ENCODE assay signal across 9 mouse cellular contexts in the genomic region with DNA sequence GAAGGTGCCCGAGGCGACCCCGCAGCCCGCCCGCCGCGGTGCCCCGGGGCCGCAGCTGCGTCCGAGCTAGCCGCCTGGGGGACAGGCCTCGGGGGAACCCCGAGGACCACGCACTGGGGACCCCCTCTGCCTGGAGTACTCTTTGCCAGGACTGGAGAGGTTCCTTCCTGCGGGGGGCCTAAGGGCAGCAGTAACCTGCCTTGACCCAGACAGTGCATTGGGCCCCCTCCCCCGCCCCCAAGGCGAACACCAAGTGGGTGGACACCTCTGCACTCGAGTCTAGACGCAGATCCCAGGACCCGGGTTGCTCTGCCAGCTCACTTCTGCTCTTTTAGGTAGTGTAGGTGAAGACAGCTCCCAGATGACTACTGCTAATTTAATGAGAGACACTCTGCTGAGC. TPM values are rescaled to one million over a fixed set of nuclear protein-coding genes. Genes with fewer than 3 reads are reported as not detected.
DNase-seq lines count a peak whose midpoint lies in the region; ATAC-seq lines count a peak whose summit lies in the region.
"Had no signal": no experiment of that assay in that cellular context is flagged by ENCODE, and none has a peak within 500 bp of the region (broad histone marks: within the 10 kb centered on the region; RNA-seq: fewer than 3 reads in every experiment).

No protein-coding gene starts in this region.

- peaks cover 91% of the 10 kb centered on the region for H3K27me3 ChIP-seq in limb, embryonic 15.5 days

- H3K4me1 ChIP-seq in limb, embryonic 15.5 days, result peaks cover 46% of the 10 kb centered on the region

- DNase-seq in embryo, embryonic 11 days, result peak; percentile 9
- DNase-seq in embryo, embryonic 10 days (ENCODE audit: low spot score), result no peak
- peak; percentile 27 for DNase-seq in retina, postnatal 1 day
- no peak for DNase-seq in retina, embryonic 14.5 days (ENCODE audit: low spot score)
- peak; percentile 38 for DNase-seq in testis, postnatal 14 days (ENCODE audit: low spot score)
- DNase-seq in left cerebral cortex, postnatal 4 days, result no peak
- DNase-seq: kidney, adult 8-10 months had no signal

- H3K4me2 ChIP-seq in limb, embryonic 15.5 days, result peak overlapping the region; percentile 86

- peak overlapping the region; percentile 39; the same call in 1 of the 2 replicates for H3K9ac ChIP-seq in limb, embryonic 15.5 days

- ATAC-seq in limb, embryonic 15.5 days (ENCODE audit: insufficient number of reproducible peaks, low FRiP score, low TSS enrichment, low read depth), result no peak
- no peak for ATAC-seq in granulocyte monocyte progenitor cell, adult 5-6 weeks (replicated peaks; ENCODE audit: poor library complexity, severe bottlenecking)

- intact Hi-C loops in left cerebral cortex, postnatal 4 days (cut with DNase I), result loop anchor here (2.0 to 5.0 kb wide), 2 partner anchors 836 to 1486 kb away; no protein-coding TSS in a partner anchor

- H3K27ac ChIP-seq in limb, embryonic 15.5 days, result peak overlapping the region; percentile 68; the same call in 1 of the 2 replicates

- 2% methylated on average over 17 of the region's 21 CpGs for WGBS in limb, embryonic 15.5 days

- no peaks in the 10 kb centered on the region for H3K36me3 ChIP-seq in limb, embryonic 15.5 days

- no peaks in the 10 kb centered on the region for H3K9me3 ChIP-seq in limb, embryonic 15.5 days

- H3K4me3 ChIP-seq in limb, embryonic 15.5 days, result peak overlapping the region; percentile 52

RNA-seq across cellular contexts. Expression of a gene that starts 8.7 kb away (rescaled TPM):
- 4.7 and 8.1 TPM in 2 replicates for polyA plus RNA-seq in limb, embryonic 15.5 days (2015; fragmentation: Nextera tagmentation; extraction: Ambion mirVana)
- total RNA-seq in left cerebral cortex, postnatal 4 days (2021), result 1 to 10 TPM; 2.1 to 2.7 TPM
- total RNA-seq in granulocyte monocyte progenitor cell, adult 5-6 weeks (2014; fragmentation: Nextera tagmentation), result 0.56 TPM in 1 of 2 replicates, not detected in the other
- not detected in 2 replicates for total RNA-seq in granulocyte monocyte progenitor cell, adult 5-6 weeks (2017)

Comparison
In these comparisons a context has a peak if more than half of its experiments do, and no peak if none do; other contexts are left out.
1. DNase-seq: peak in embryo, embryonic 11 days (single experiment), retina, postnatal 1 day (single experiment) and testis, postnatal 14 days (single experiment); none in embryo, embryonic 10 days (single experiment), retina, embryonic 14.5 days (single experiment) and left cerebral cortex, postnatal 4 days (single experiment).